Mouse (Mus musculus) Patski (cell line): ENCODE measurements around the gene Rasgef1b. TPM values are rescaled to one million over a fixed set of nuclear protein-coding genes. Genes with fewer than 3 reads are reported as not detected.

Experiments
- ATAC-seq: fragments of 100-300 bp; one replicate; pipeline ENCODE4 v1.8.0; 2021
- CTCF ChIA-PET: fragments of 350-600 bp; sonication (Branson Sonifier 250); formaldehyde crosslinking; loops from one replicate; lab custom pipeline; 2022; ENCODE audit warnings: inconsistent platforms; lab: Charles Lee
- POLR2A ChIA-PET: fragments of 350-600 bp; sonication (Branson Sonifier 250); formaldehyde crosslinking; loops from one replicate; lab custom pipeline; 2022; ENCODE audit warnings: antibody characterized with exemption, inconsistent platforms; lab: Charles Lee
- DNase-seq: peaks from one replicate; pipeline ENCODE4 v3.0.0-alpha.2; 2011; ENCODE audit warnings: low read depth, low spot score
- H3K27me3 ChIP-seq: fragments of 371-371 bp; one replicate; pipeline ENCODE4 v1.5.1; 2021
- CTCF ChIP-seq: fragments of 100-300 bp; IDR thresholded peaks from one replicate; pipeline ENCODE4 v1.5.1; 2021
- in situ Hi-C: fragments of 300-500 bp; cut with MboI; formaldehyde crosslinking; loops from 3 replicates; pipeline ENCODE4 v1.11.1; 2018; ENCODE audit warnings: low pct_unique_long_range_greater_than_20kb, mixed read lengths
- polyA plus RNA-seq: library from polyadenylated mRNA; unstranded; gene quantifications from one replicate; pipeline ENCODE4 v1.2.3, GENCODE M21; 2021

The Rasgef1b gene
- polyA plus RNA-seq, 1 experiment from 2014 or later, result 1.3 TPM

GRCm38 (mm10) chr5:99423271-99423670 lies 305.6 kb downstream of the Rasgef1b start:
- POLR2A ChIA-PET, result no interaction called here
- TF ChIP-seq CTCF, result no peak
- no peak for DNase-seq
- peaks cover 12% of the 10 kb centered on the region for H3K27me3 ChIP-seq
- in situ Hi-C loops, result no loop called here
- ATAC-seq, result no peak
- CTCF ChIA-PET, result interaction anchor here (1.5 kb wide), 1 partner anchor 11 kb away, joined by 3 read pairs; no protein-coding TSS in a partner anchor

- no peak for TF ChIP-seq CTCF
- ATAC-seq, result no peak
- H3K27me3 ChIP-seq, result peaks cover 12% of the 10 kb centered on the region
- no peak for DNase-seq
- in situ Hi-C loops, result no loop called here
- ChIA-PET POLR2A (no interaction called here), CTCF (no interaction called here)
These were observed 306.0 kb downstream of the Rasgef1b start for GRCm38 (mm10) chr5:99422856-99423255.

GRCm38 (mm10) chr5:99422092-99422491 lies 306.8 kb downstream of the Rasgef1b start:
- no peak for TF ChIP-seq CTCF
- in situ Hi-C loops, result no loop called here
- DNase-seq (no peak), ATAC-seq (no peak)
- CTCF ChIA-PET, result no interaction called here
- POLR2A ChIA-PET, result no interaction called here
- H3K27me3 ChIP-seq, result peaks cover 12% of the 10 kb centered on the region

- ATAC-seq (no peak), DNase-seq (no peak)
- ChIA-PET CTCF (no interaction called here), POLR2A (no interaction called here)
- in situ Hi-C loops, result no loop called here
- H3K27me3 ChIP-seq, result peaks cover 12% of the 10 kb centered on the region
- no peak for TF ChIP-seq CTCF
These were observed 309.0 kb downstream of the Rasgef1b start for GRCm38 (mm10) chr5:99419872-99420271.

GRCm38 (mm10) chr5:99416902-99417301 lies 312.0 kb downstream of the Rasgef1b start:
- no peak for TF ChIP-seq CTCF
- no peak for ATAC-seq
- POLR2A ChIA-PET, result no interaction called here
- H3K27me3 ChIP-seq, result peaks cover 8% of the 10 kb centered on the region
- in situ Hi-C loops, result no loop called here
- no peak for DNase-seq
- CTCF ChIA-PET, result no interaction called here

GRCm38 (mm10) chr5:99415676-99416075 lies 313.2 kb downstream of the Rasgef1b start:
- CTCF ChIA-PET, result no interaction called here
- no peak for DNase-seq
- no peak for ATAC-seq
- in situ Hi-C loops, result no loop called here
- POLR2A ChIA-PET, result no interaction called here
- no peak for TF ChIP-seq CTCF
- H3K27me3 ChIP-seq, result peaks cover 8% of the 10 kb centered on the region

GRCm38 (mm10) chr5:99415049-99415448 lies 313.8 kb downstream of the Rasgef1b start:
- POLR2A ChIA-PET, result no interaction called here
- no peak for ATAC-seq
- no peak for TF ChIP-seq CTCF
- DNase-seq, result no peak
- in situ Hi-C loops, result no loop called here
- peaks cover 3% of the 10 kb centered on the region for H3K27me3 ChIP-seq
- CTCF ChIA-PET, result no interaction called here

GRCm38 (mm10) chr5:99414293-99414692 lies 314.6 kb downstream of the Rasgef1b start:
- DNase-seq (no peak), ATAC-seq (no peak)
- ChIA-PET CTCF (no interaction called here), POLR2A (no interaction called here)
- in situ Hi-C loops, result no loop called here
- TF ChIP-seq CTCF, result no peak
- no peaks in the 10 kb centered on the region for H3K27me3 ChIP-seq

- ATAC-seq (no peak), DNase-seq (no peak)
- ChIA-PET CTCF (no interaction called here), POLR2A (no interaction called here)
- TF ChIP-seq CTCF, result no peak
- H3K27me3 ChIP-seq, result no peaks in the 10 kb centered on the region
- in situ Hi-C loops, result no loop called here
These were observed 315.0 kb downstream of the Rasgef1b start for GRCm38 (mm10) chr5:99413851-99414250.

- in situ Hi-C loops, result no loop called here
- ChIA-PET CTCF (no interaction called here), POLR2A (no interaction called here)
These were observed 315.5 kb downstream of the Rasgef1b start for GRCm38 (mm10) chr5:99413391-99413790.

GRCm38 (mm10) chr5:99404403-99405170 lies 324.3 kb downstream of the Rasgef1b start:
- CTCF ChIA-PET, result no interaction called here

More at GRCm38 (mm10) chr5:99413391-99413790, 315.5 kb downstream of the Rasgef1b start:
- ATAC-seq (no peak), DNase-seq (no peak)
- TF ChIP-seq CTCF, result no peak
- no peaks in the 10 kb centered on the region for H3K27me3 ChIP-seq

More at GRCm38 (mm10) chr5:99404403-99405170, 324.3 kb downstream of the Rasgef1b start:
- DNase-seq (no peak), ATAC-seq (no peak)
- no peaks in the 10 kb centered on the region for H3K27me3 ChIP-seq
- no peak for TF ChIP-seq CTCF
- in situ Hi-C loops, result no loop called here
- POLR2A ChIA-PET, result no interaction called here
